Mouse (Mus musculus): ENCODE measurements at regions not wholly inside any gene's neighbourhood (a gene's known extent, or its start where the extent isn't known, plus 50 kb on each side); places are given as distances from the start of the nearest gene placed in this dataset.

- TF ChIP-seq CTCF (IDR thresholded peaks at IDR 0.05; ENCODE audit: low read depth) (no peak), EP300 (IDR thresholded peaks at IDR 0.05; ENCODE audit: low read depth) (no peak)
Observed at GRCm38 (mm10) chr5:85780017-85780416, 285.4 kb downstream of the Cenpc1 start.

Measured in liver, postnatal 0 days (tissue).